Mouse (Mus musculus) megakaryocyte, embryonic 14.5 days (primary cell): ENCODE measurements around the gene Cd40.

ENCODE experiments used
- FLI1 ChIP-seq: IDR thresholded peaks from 2 replicates; pipeline ENCODE4 v1.6.1; 2012; ENCODE audit warnings: low read length, inconsistent platforms, mixed read lengths
- GATA1 ChIP-seq: IDR thresholded peaks from 3 replicates; pipeline ENCODE4 v1.6.1; 2012; ENCODE audit warnings: mixed read lengths, low read length, inconsistent platforms, borderline replicate concordance

- no peak for TF ChIP-seq FLI1
- TF ChIP-seq GATA1, result no peak
Measured at GRCm38 (mm10) chr2:165092393-165092792, 37.0 kb downstream of the Cd40 start.
